Mouse (Mus musculus): ENCODE measurements at regions not wholly inside any gene's neighbourhood (a gene's known extent, or its start where the extent isn't known, plus 50 kb on each side); places are given as distances from the start of the nearest gene placed in this dataset.

GRCm38 (mm10) chr15:87383551-87384265 is 160.4 kb upstream of the Fam19a5 start:
- no peak for DNase-seq (ENCODE audit: low spot score)
- H3K27me3 ChIP-seq (ENCODE audit: insufficient read depth, low read length), result no peaks in the 10 kb centered on the region
- H3K4me3 ChIP-seq (ENCODE audit: low read depth, low read length), result no peak overlapping the region
- ATAC-seq (ENCODE audit: extremely low read depth, insufficient number of reproducible peaks, low FRiP score, poor library complexity, severe bottlenecking), result no peak
- no peaks in the 10 kb centered on the region for H3K4me1 ChIP-seq (ENCODE audit: insufficient read depth, low read depth, low read length)
- H3K9me3 ChIP-seq (replicated peaks), result peaks cover 82% of the 10 kb centered on the region
- no peaks in the 10 kb centered on the region for H3K36me3 ChIP-seq (replicated peaks)
- TF ChIP-seq TAL1 (conservative IDR thresholded peaks at IDR 0.05; ENCODE audit: low read depth, low read length), result no peak
- TF ChIP-seq GATA1 (IDR thresholded peaks at IDR 0.05; ENCODE audit: borderline replicate concordance, low read length), result no peak
- TF ChIP-seq CTCF (IDR thresholded peaks at IDR 0.05; ENCODE audit: low read depth, low read length), result no peak
- no peak for TF ChIP-seq GATA2 (IDR thresholded peaks at IDR 0.05; ENCODE audit: borderline replicate concordance, low read depth, low read length)
- TF ChIP-seq POLR2AphosphoS5 (IDR thresholded peaks at IDR 0.05; ENCODE audit: insufficient replicate concordance, low read depth, low read length), result no peak

DNA sequence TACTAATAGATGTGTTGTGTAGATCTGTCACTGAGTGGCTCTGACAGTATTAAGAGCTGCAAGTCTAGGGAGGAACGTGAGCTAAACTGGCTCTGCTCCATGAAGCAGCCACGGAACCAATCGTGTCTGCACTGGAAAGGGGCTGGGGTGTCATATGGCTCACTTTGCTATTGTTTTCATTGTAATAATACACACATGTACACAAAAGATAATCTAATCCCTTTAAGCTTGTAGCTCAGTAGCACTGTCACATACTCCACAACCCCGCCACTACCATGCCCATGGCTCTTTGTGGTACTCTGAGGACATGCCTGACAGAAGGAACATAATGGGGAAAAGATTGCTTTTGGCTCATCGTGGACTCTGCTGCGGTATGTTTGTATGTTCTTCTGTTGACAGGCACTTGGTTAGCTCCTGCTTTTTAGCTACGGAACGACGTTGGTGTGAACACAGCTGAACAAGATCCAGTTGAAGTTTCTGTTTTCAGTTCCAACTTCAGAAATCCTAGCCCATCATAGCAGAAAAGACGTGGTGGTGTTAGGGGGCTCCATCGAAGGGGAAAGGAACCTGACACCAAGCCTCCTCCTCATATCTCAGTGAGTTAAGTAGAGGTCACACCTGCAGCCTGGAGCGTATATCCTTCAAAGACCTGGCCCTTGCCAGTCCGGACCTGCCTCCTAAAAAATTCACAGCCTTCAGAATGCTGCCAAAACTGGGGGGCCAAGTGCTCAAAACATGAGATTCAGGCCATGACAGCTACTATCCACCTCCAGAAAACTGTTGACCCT is 159.6 kb upstream of the Fam19a5 start:
- DNase-seq (ENCODE audit: low spot score), result no peak
- H3K9me3 ChIP-seq (replicated peaks), result peaks cover 81% of the 10 kb centered on the region
- H3K36me3 ChIP-seq (replicated peaks), result no peaks in the 10 kb centered on the region
- H3K27me3 ChIP-seq (ENCODE audit: insufficient read depth, low read length), result no peaks in the 10 kb centered on the region
- no peaks in the 10 kb centered on the region for H3K4me1 ChIP-seq (ENCODE audit: insufficient read depth, low read depth, low read length)
- TF ChIP-seq POLR2AphosphoS5 (IDR thresholded peaks at IDR 0.05; ENCODE audit: insufficient replicate concordance, low read depth, low read length), result no peak
- no peak for TF ChIP-seq GATA1 (IDR thresholded peaks at IDR 0.05; ENCODE audit: borderline replicate concordance, low read length)
- TF ChIP-seq CTCF (IDR thresholded peaks at IDR 0.05; ENCODE audit: low read depth, low read length), result no peak
- no peak for TF ChIP-seq GATA2 (IDR thresholded peaks at IDR 0.05; ENCODE audit: borderline replicate concordance, low read depth, low read length)
- no peak for TF ChIP-seq TAL1 (conservative IDR thresholded peaks at IDR 0.05; ENCODE audit: low read depth, low read length)
- no peak for ATAC-seq (ENCODE audit: extremely low read depth, insufficient number of reproducible peaks, low FRiP score, poor library complexity, severe bottlenecking)
- no peak overlapping the region for H3K4me3 ChIP-seq (ENCODE audit: low read depth, low read length)

- H3K4me3 ChIP-seq (ENCODE audit: low read depth, low read length), result no peak overlapping the region; the same call in 1 of the 2 replicates
- no peaks in the 10 kb centered on the region for H3K27me3 ChIP-seq (ENCODE audit: insufficient read depth, low read length)
- no peak for TF ChIP-seq GATA2 (IDR thresholded peaks at IDR 0.05; ENCODE audit: borderline replicate concordance, low read depth, low read length)
- no peak for TF ChIP-seq TAL1 (conservative IDR thresholded peaks at IDR 0.05; ENCODE audit: low read depth, low read length)
- no peak for TF ChIP-seq POLR2AphosphoS5 (IDR thresholded peaks at IDR 0.05; ENCODE audit: insufficient replicate concordance, low read depth, low read length)
- TF ChIP-seq CTCF (IDR thresholded peaks at IDR 0.05; ENCODE audit: low read depth, low read length), result no peak
- no peak for TF ChIP-seq GATA1 (IDR thresholded peaks at IDR 0.05; ENCODE audit: borderline replicate concordance, low read length)
- no peaks in the 10 kb centered on the region for H3K36me3 ChIP-seq (replicated peaks)
- no peak for DNase-seq (ENCODE audit: low spot score)
- no peak for ATAC-seq (ENCODE audit: extremely low read depth, insufficient number of reproducible peaks, low FRiP score, poor library complexity, severe bottlenecking)
- no peaks in the 10 kb centered on the region for H3K4me1 ChIP-seq (ENCODE audit: insufficient read depth, low read depth, low read length)
- H3K9me3 ChIP-seq (replicated peaks), result peaks cover 82% of the 10 kb centered on the region
Measured at GRCm38 (mm10) chr15:87386513-87386983, 157.6 kb upstream of the Fam19a5 start.

- H3K4me1 ChIP-seq (ENCODE audit: insufficient read depth, low read depth, low read length), result no peaks in the 10 kb centered on the region
- H3K27me3 ChIP-seq (ENCODE audit: insufficient read depth, low read length), result no peaks in the 10 kb centered on the region
- no peaks in the 10 kb centered on the region for H3K36me3 ChIP-seq (replicated peaks)
- DNase-seq (ENCODE audit: low spot score) (no peak), ATAC-seq (ENCODE audit: extremely low read depth, insufficient number of reproducible peaks, low FRiP score, poor library complexity, severe bottlenecking) (no peak)
- no peak for TF ChIP-seq GATA1 (IDR thresholded peaks at IDR 0.05; ENCODE audit: borderline replicate concordance, low read length)
- TF ChIP-seq GATA2 (IDR thresholded peaks at IDR 0.05; ENCODE audit: borderline replicate concordance, low read depth, low read length), result no peak
- no peak for TF ChIP-seq TAL1 (conservative IDR thresholded peaks at IDR 0.05; ENCODE audit: low read depth, low read length)
- no peak for TF ChIP-seq POLR2AphosphoS5 (IDR thresholded peaks at IDR 0.05; ENCODE audit: insufficient replicate concordance, low read depth, low read length)
- no peak for TF ChIP-seq CTCF (IDR thresholded peaks at IDR 0.05; ENCODE audit: low read depth, low read length)
- peaks cover 63% of the 10 kb centered on the region for H3K9me3 ChIP-seq (replicated peaks)
- no peak overlapping the region for H3K4me3 ChIP-seq (ENCODE audit: low read depth, low read length)
Measured at GRCm38 (mm10) chr15:87391395-87391794, 152.7 kb upstream of the Fam19a5 start.

GRCm38 (mm10) chr15:87398396-87398795 is 145.7 kb upstream of the Fam19a5 start:
- no peak overlapping the region for H3K4me3 ChIP-seq (ENCODE audit: low read depth, low read length)
- TF ChIP-seq CTCF (IDR thresholded peaks at IDR 0.05; ENCODE audit: low read depth, low read length) (no peak), POLR2AphosphoS5 (IDR thresholded peaks at IDR 0.05; ENCODE audit: insufficient replicate concordance, low read depth, low read length) (no peak), GATA1 (IDR thresholded peaks at IDR 0.05; ENCODE audit: borderline replicate concordance, low read length) (no peak), TAL1 (conservative IDR thresholded peaks at IDR 0.05; ENCODE audit: low read depth, low read length) (no peak)
- peaks cover 59% of the 10 kb centered on the region for H3K9me3 ChIP-seq (replicated peaks)

GRCm38 (mm10) chr15:87405689-87406088 is 138.4 kb upstream of the Fam19a5 start:
- Histone ChIP-seq H3K9me3 (replicated peaks) (peaks cover 85% of the 10 kb centered on the region), H3K27me3 (ENCODE audit: insufficient read depth, low read length) (no peaks in the 10 kb centered on the region)

More at GRCm38 (mm10) chr15:87398396-87398795, 145.7 kb upstream of the Fam19a5 start:
- no peaks in the 10 kb centered on the region for H3K36me3 ChIP-seq (replicated peaks)
- ATAC-seq (ENCODE audit: extremely low read depth, insufficient number of reproducible peaks, low FRiP score, poor library complexity, severe bottlenecking) (no peak), DNase-seq (ENCODE audit: low spot score) (no peak)
- no peaks in the 10 kb centered on the region for H3K4me1 ChIP-seq (ENCODE audit: insufficient read depth, low read depth, low read length)
- no peaks in the 10 kb centered on the region for H3K27me3 ChIP-seq (ENCODE audit: insufficient read depth, low read length)

More at GRCm38 (mm10) chr15:87405689-87406088, 138.4 kb upstream of the Fam19a5 start:
- no peak for ATAC-seq (ENCODE audit: extremely low read depth, insufficient number of reproducible peaks, low FRiP score, poor library complexity, severe bottlenecking)
- Histone ChIP-seq H3K36me3 (replicated peaks) (no peaks in the 10 kb centered on the region), H3K4me3 (ENCODE audit: low read depth, low read length) (no peak overlapping the region), H3K4me1 (ENCODE audit: insufficient read depth, low read depth, low read length) (no peaks in the 10 kb centered on the region)
- TF ChIP-seq GATA2 (IDR thresholded peaks at IDR 0.05; ENCODE audit: borderline replicate concordance, low read depth, low read length) (no peak), GATA1 (IDR thresholded peaks at IDR 0.05; ENCODE audit: borderline replicate concordance, low read length) (no peak), CTCF (IDR thresholded peaks at IDR 0.05; ENCODE audit: low read depth, low read length) (no peak), POLR2AphosphoS5 (IDR thresholded peaks at IDR 0.05; ENCODE audit: insufficient replicate concordance, low read depth, low read length) (no peak), TAL1 (conservative IDR thresholded peaks at IDR 0.05; ENCODE audit: low read depth, low read length) (no peak)
- no peak for DNase-seq (ENCODE audit: low spot score)
